15 mouse cellular contexts compared by ENCODE assay signal in genomic region chr3:53045697-53046096, GRCm38 (mm10). TPM values are rescaled to one million over a fixed set of nuclear protein-coding genes. Genes with fewer than 3 reads are reported as not detected.
DNase-seq lines count a peak whose midpoint lies in the region; ATAC-seq and TF ChIP-seq lines count a peak whose summit lies in the region.
"Had no signal": no experiment of that assay in that cellular context is flagged by ENCODE, and none has a peak within 500 bp of the region (broad histone marks: within the 10 kb centered on the region; RNA-seq: fewer than 3 reads in every experiment).

No protein-coding gene starts in this region.

- 0 out of 2 replicates have a peak, but pooled peaks cover 15% of the 10 kb centered on the region for H3K4me1 ChIP-seq in kidney, embryonic 14.5 days (ENCODE audit: control insufficient read depth, insufficient read depth, low read length)
- peaks cover 44% of the 10 kb centered on the region for H3K4me1 ChIP-seq in neural tube, embryonic 13.5 days (replicated peaks)
- H3K4me1 ChIP-seq in midbrain, embryonic 16.5 days (ENCODE audit: control insufficient read depth, insufficient read depth, low read length) = peaks cover 18% of the 10 kb centered on the region

- H3K27me3 ChIP-seq in kidney, embryonic 14.5 days (ENCODE audit: control insufficient read depth, insufficient read depth, low read length) = no peaks in the 10 kb centered on the region
- peaks cover 7% of the 10 kb centered on the region for H3K27me3 ChIP-seq in neural tube, embryonic 13.5 days
- no peaks in the 10 kb centered on the region; the same call in 1 of the 2 replicates for H3K27me3 ChIP-seq in midbrain, embryonic 16.5 days (ENCODE audit: control insufficient read depth, insufficient read depth, low read depth, low read length)

- DNase-seq in gastrocnemius, adult 2 months = no peak
- DNase-seq in gastrocnemius, postnatal 36 days = no peak
- no peak for DNase-seq in kidney, postnatal 36 days
- DNase-seq in neural tube, embryonic 10.5 days (ENCODE audit: extremely low spot score, low spot score) = no peak
- DNase-seq in MN1 (ENCODE audit: low spot score) = no peak
- DNase-seq: kidney, adult 8-10 months; layer of hippocampus, postnatal 36 days; right cerebral cortex, adult 18-20 months; thymus, adult 2 months had no signal

- peaks cover 2% of the 10 kb centered on the region; the same call in 1 of the 2 replicates for H3K36me3 ChIP-seq in kidney, embryonic 14.5 days (ENCODE audit: control insufficient read depth, insufficient read depth, low read length)
- H3K36me3 ChIP-seq in neural tube, embryonic 13.5 days = no peaks in the 10 kb centered on the region
- no peaks in the 10 kb centered on the region for H3K36me3 ChIP-seq in midbrain, embryonic 16.5 days (ENCODE audit: control insufficient read depth, insufficient read depth, low read length)
- H3K36me3 ChIP-seq: embryonic facial prominence, embryonic 12.5 days; liver, embryonic 12.5 days had no signal

- no peak for TF ChIP-seq CTCF in gastrocnemius, adult 2 months (IDR thresholded peaks at IDR 0.05)

- H3K27ac ChIP-seq in gastrocnemius, adult 2 months = 0 out of 2 replicates have a peak overlapping the region, but pooled peaks have one; percentile 5
- H3K27ac ChIP-seq in kidney, embryonic 14.5 days (ENCODE audit: low read depth, low read length) = no peak overlapping the region
- H3K27ac ChIP-seq in neural tube, embryonic 13.5 days (replicated peaks) = no peak overlapping the region
- no peak overlapping the region for H3K27ac ChIP-seq in midbrain, embryonic 16.5 days (ENCODE audit: low read length)
- H3K27ac ChIP-seq: liver, embryonic 12.5 days had no signal

- H3K9me3 ChIP-seq in kidney, embryonic 14.5 days (ENCODE audit: control insufficient read depth, low read length) = no peaks in the 10 kb centered on the region
- no peaks in the 10 kb centered on the region for H3K9me3 ChIP-seq in neural tube, embryonic 13.5 days
- no peaks in the 10 kb centered on the region for H3K9me3 ChIP-seq in midbrain, embryonic 16.5 days (replicated peaks; ENCODE audit: control insufficient read depth, low read length, poor library complexity, severe bottlenecking)
- H3K9me3 ChIP-seq: embryonic facial prominence, embryonic 12.5 days; liver, embryonic 12.5 days had no signal

- intact Hi-C loops in gastrocnemius, adult 2 months (cut with DNase I) = no loop called here
- intact Hi-C loops in gastrocnemius, postnatal 36 days (cut with DNase I) = no loop called here

- 90% methylated on average over 4 of the region's 4 CpGs for WGBS in kidney, embryonic 14.5 days
- WGBS in neural tube, embryonic 13.5 days = 89% methylated on average over 4 of the region's 4 CpGs
- WGBS in midbrain, embryonic 16.5 days = 86% methylated on average over 4 of the region's 4 CpGs

- ATAC-seq in kidney, embryonic 14.5 days (ENCODE audit: low FRiP score, low TSS enrichment) = no peak
- ATAC-seq in neural tube, embryonic 13.5 days (ENCODE audit: low read depth) = no peak
- ATAC-seq in midbrain, embryonic 16.5 days = no peak
- ATAC-seq: CD4-positive, CD25-positive, alpha-beta regulatory T cell, adult 4 months; liver, embryonic 12.5 days had no signal

- H3K4me2 ChIP-seq in kidney, embryonic 14.5 days (replicated peaks; ENCODE audit: low read depth, low read length) = peak overlapping the region; percentile 22; the same call in 1 of the 2 replicates
- H3K4me2 ChIP-seq in neural tube, embryonic 13.5 days = peak overlapping the region; percentile 35
- peak overlapping the region; percentile 28 for H3K4me2 ChIP-seq in midbrain, embryonic 16.5 days (ENCODE audit: low read length)
- H3K4me2 ChIP-seq: liver, embryonic 12.5 days had no signal

- peak overlapping the region; percentile 39 for H3K4me3 ChIP-seq in gastrocnemius, adult 2 months
- H3K4me3 ChIP-seq in kidney, embryonic 14.5 days (ENCODE audit: low read length) = peak overlapping the region; percentile 7; the same call in 1 of the 2 replicates
- H3K4me3 ChIP-seq in neural tube, embryonic 13.5 days = no peak overlapping the region
- no peak overlapping the region for H3K4me3 ChIP-seq in midbrain, embryonic 16.5 days (ENCODE audit: low read depth, low read length)
- H3K4me3 ChIP-seq: liver, embryonic 12.5 days had no signal

- H3K9ac ChIP-seq in kidney, embryonic 14.5 days (ENCODE audit: low read depth, low read length) = no peak overlapping the region
- H3K9ac ChIP-seq in neural tube, embryonic 13.5 days = no peak overlapping the region
- H3K9ac ChIP-seq in midbrain, embryonic 16.5 days (ENCODE audit: low read depth, low read length) = no peak overlapping the region
- H3K9ac ChIP-seq: embryonic facial prominence, embryonic 12.5 days; liver, embryonic 12.5 days had no signal

RNA-seq across cellular contexts. Expression of gene Lhfp, which starts 4.4 kb away (rescaled TPM):
- total RNA-seq in gastrocnemius, adult 2 months (2021) = 10 to 100 TPM in 1 of 2 experiments, 1 to 10 TPM in 1; 10.0 to 16.6 TPM
- 10 to 100 TPM; 12.0 to 12.1 TPM for total RNA-seq in gastrocnemius, postnatal 36 days (2021)
- 69.1 and 89.7 TPM in 2 replicates for polyA plus RNA-seq in kidney, embryonic 14.5 days (2014; fragmentation: Nextera tagmentation; extraction: Ambion mirVana)
- polyA plus RNA-seq in neural tube, embryonic 13.5 days (2015; fragmentation: Nextera tagmentation; extraction: Ambion mirVana) = 58.2 and 62.5 TPM in 2 replicates
- polyA plus RNA-seq in midbrain, embryonic 16.5 days (2015; fragmentation: Nextera tagmentation; extraction: Ambion mirVana) = 58.5 and 64.1 TPM in 2 replicates

RNA-seq across cellular contexts. Expression of gene Cog6, which starts 28.7 kb away (rescaled TPM):
- total RNA-seq in gastrocnemius, adult 2 months (2021) = 10 to 100 TPM; 42.1 to 45.1 TPM
- total RNA-seq in gastrocnemius, postnatal 36 days (2021) = 10 to 100 TPM; 34.8 to 36.3 TPM
- 33.7 and 52.0 TPM in 2 replicates for polyA plus RNA-seq in kidney, embryonic 14.5 days (2014; fragmentation: Nextera tagmentation; extraction: Ambion mirVana)
- polyA plus RNA-seq in neural tube, embryonic 13.5 days (2015; fragmentation: Nextera tagmentation; extraction: Ambion mirVana) = 52.0 and 53.7 TPM in 2 replicates
- 60.0 and 66.4 TPM in 2 replicates for polyA plus RNA-seq in midbrain, embryonic 16.5 days (2015; fragmentation: Nextera tagmentation; extraction: Ambion mirVana)

Comparison
In these comparisons a context has a peak if more than half of its experiments do, and no peak if none do; other contexts are left out.
1. H3K4me3 ChIP-seq: peak in gastrocnemius, adult 2 months (single experiment) and kidney, embryonic 14.5 days (single experiment); none in neural tube, embryonic 13.5 days (single experiment) and midbrain, embryonic 16.5 days (single experiment).
2. Peak in every context shown above with its lines, with median percentiles within 50 percentile points of each other: H3K4me2 ChIP-seq.